Mouse (Mus musculus) heart, embryonic 14.5 days (tissue): ENCODE data around the gene Dcaf8. TPM values are rescaled to one million over a fixed set of nuclear protein-coding genes. Genes with fewer than 3 reads are reported as not detected.

Experiments
- ATAC-seq: fragments of 200-750 bp; cut with Nextera tagmentation; 2 replicates; pipeline ENCODE4 v1.8.0; 2017; ENCODE audit warnings: low read depth, moderate TSS enrichment; ENCODE audit not compliant: insufficient number of reproducible peaks, insufficient read depth, low FRiP score
- H3K27ac ChIP-seq, 2 experiments: fragments of 200-500 bp in 1 of 2; fragments of 300-500 bp in 1 of 2; sonication (generic) in 1 of 2; replicated peaks in 1 of 2; 2 replicates each; pipeline ENCODE4 v1.5.1; 2012 to 2014; ENCODE audit warnings: low read depth in 2 of 2, low read length in 2 of 2, control low read depth in 1 of 2, mild to moderate bottlenecking in 1 of 2, mixed read lengths in 1 of 2; ENCODE audit not compliant: control insufficient read depth in 1 of 2, insufficient read depth in 1 of 2
- H3K27me3 ChIP-seq: fragments of 300-500 bp; sonication (generic); 2 replicates; pipeline ENCODE4 v1.6.1; 2014; ENCODE audit warnings: mild to moderate bottlenecking, low read length, control low read depth; ENCODE audit not compliant: control insufficient read depth, insufficient read depth
- H3K36me3 ChIP-seq: fragments of 300-500 bp; sonication (generic); 2 replicates; pipeline ENCODE4 v1.6.1; 2014; ENCODE audit warnings: mild to moderate bottlenecking, control low read depth, low read length, mixed read lengths; ENCODE audit not compliant: control insufficient read depth, insufficient read depth
- H3K4me1 ChIP-seq, 2 experiments: fragments of 200-500 bp in 1 of 2; fragments of 300-500 bp in 1 of 2; sonication (generic) in 1 of 2; 2 replicates each; pipeline ENCODE4 v1.6.1; 2012 to 2014; ENCODE audit warnings: low read length in 2 of 2, control low read depth in 1 of 2, mixed read lengths in 1 of 2; ENCODE audit not compliant: control insufficient read depth in 2 of 2, insufficient read depth in 2 of 2
- H3K4me2 ChIP-seq: fragments of 300-500 bp; sonication (generic); 2 replicates; pipeline ENCODE4 v1.6.1; 2014; ENCODE audit warnings: mild to moderate bottlenecking, low read length
- H3K4me3 ChIP-seq, 2 experiments: fragments of 200-500 bp in 1 of 2; fragments of 300-500 bp in 1 of 2; sonication (generic) in 1 of 2; 2 replicates each; pipeline ENCODE4 v1.5.1; 2012 to 2014; ENCODE audit warnings: low read length in 2 of 2, mild to moderate bottlenecking in 2 of 2, control low read depth in 1 of 2, low read depth in 1 of 2, moderate library complexity in 1 of 2; ENCODE audit not compliant: control insufficient read depth in 1 of 2, insufficient read depth in 1 of 2
- H3K9ac ChIP-seq: fragments of 300-500 bp; sonication (generic); 2 replicates; pipeline ENCODE4 v1.6.1; 2014; ENCODE audit warnings: mild to moderate bottlenecking, low read length
- H3K9me3 ChIP-seq: fragments of 300-500 bp; sonication (generic); 2 replicates; pipeline ENCODE4 v1.6.1; 2016; ENCODE audit warnings: low read length, control low read depth; ENCODE audit not compliant: control insufficient read depth
- WGBS: fragments of 180-500 bp; shearing (Covaris S2); extraction: QIAGEN DNeasy Blood & Tissue Kit; methylation state at CpG from one replicate; pipeline ENCODE4 v1.1.7; 2014; 5-methylcytosine and 5-hydroxymethylcytosine counted together
- polyA plus RNA-seq: library from polyadenylated mRNA; unstranded; fragments of >200 nt; fragmentation: Nextera tagmentation; extraction: Ambion mirVana; gene quantifications from 2 replicates; pipeline ENCODE4 v1.2.1, GENCODE M21; 2014

The Dcaf8 gene
- polyA plus RNA-seq, 1 experiment from 2014 or later = 104 TPM

DNA sequence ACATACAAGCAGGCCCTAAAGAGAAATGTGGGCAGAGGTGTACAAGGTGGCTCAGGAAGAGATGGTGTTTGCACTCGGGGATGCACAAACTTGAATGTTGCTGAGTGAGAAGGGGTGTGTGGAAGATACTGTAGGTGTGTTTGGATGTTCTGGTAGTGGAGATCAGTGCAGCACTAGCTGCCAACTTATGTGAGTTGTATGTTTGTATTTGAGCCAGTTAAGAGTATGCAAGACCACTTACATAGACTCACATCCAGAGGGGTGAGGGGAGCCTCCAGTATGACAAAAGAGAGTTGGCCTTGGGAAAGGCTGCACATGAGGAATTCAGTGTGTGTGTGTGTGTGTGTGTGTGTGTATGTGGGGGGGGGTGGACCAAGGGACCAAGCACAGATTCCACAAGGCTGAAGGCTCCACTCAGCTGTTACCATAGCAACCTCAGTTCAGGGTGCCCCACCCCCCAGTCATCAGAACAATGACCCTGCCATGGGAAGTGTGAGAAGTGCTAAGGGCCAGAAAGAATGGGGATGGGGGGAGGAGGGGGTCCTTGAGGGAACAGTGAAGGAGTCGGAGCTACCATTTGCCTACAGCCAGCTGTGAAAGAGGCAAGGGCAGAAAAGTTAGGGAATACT lies 55.1 kb downstream of the Dcaf8 start:
- Histone ChIP-seq H3K4me2 (peak overlapping the region; percentile 72), H3K4me3 (0 out of 4 replicates have a peak overlapping the region, but pooled peaks of 1 of the 2 experiments have one; percentile 11), H3K9ac (peak overlapping the region; percentile 57), H3K27ac (peak overlapping the region; percentile 57 to 92), H3K9me3 (no peaks in the 10 kb centered on the region), H3K27me3 (no peaks in the 10 kb centered on the region), H3K36me3 (peaks cover 41% of the 10 kb centered on the region), H3K4me1 (peaks cover 50 to 69% of the 10 kb centered on the region in 2 experiments)
- WGBS = 30% methylated on average over 2 of the region's 2 CpGs
- ATAC-seq = no peak

DNA sequence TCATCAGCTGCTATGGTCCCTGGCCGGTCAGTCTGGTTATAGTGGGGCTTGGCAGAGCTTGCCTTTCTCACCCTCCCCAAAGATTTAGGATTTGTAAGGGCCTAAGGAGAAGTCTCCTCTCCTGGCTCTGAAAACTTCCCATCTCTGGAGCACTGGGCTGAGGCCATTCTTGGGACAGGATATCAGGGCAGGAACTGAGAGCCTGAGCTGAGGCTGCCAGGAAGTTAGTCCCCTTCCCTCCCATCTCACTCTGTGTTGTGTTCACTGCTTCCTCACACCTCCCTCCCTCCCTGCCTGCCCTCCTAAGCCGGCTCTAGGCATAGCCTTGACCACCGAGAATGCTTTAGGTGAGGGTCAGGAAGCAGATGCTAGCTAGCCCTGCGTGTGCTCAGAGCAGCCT lies 55.7 kb downstream of the Dcaf8 start:
- Histone ChIP-seq H3K36me3 (peaks cover 35% of the 10 kb centered on the region), H3K27ac (peak overlapping the region; percentile 57 to 92), H3K9ac (peak overlapping the region; percentile 42), H3K27me3 (no peaks in the 10 kb centered on the region), H3K4me3 (no peak overlapping the region), H3K9me3 (no peaks in the 10 kb centered on the region), H3K4me1 (peaks cover 50 to 69% of the 10 kb centered on the region in 2 experiments), H3K4me2 (peak overlapping the region; percentile 72)
- WGBS = 21% methylated on average over 4 of the region's 4 CpGs
- ATAC-seq = no peak

DNA sequence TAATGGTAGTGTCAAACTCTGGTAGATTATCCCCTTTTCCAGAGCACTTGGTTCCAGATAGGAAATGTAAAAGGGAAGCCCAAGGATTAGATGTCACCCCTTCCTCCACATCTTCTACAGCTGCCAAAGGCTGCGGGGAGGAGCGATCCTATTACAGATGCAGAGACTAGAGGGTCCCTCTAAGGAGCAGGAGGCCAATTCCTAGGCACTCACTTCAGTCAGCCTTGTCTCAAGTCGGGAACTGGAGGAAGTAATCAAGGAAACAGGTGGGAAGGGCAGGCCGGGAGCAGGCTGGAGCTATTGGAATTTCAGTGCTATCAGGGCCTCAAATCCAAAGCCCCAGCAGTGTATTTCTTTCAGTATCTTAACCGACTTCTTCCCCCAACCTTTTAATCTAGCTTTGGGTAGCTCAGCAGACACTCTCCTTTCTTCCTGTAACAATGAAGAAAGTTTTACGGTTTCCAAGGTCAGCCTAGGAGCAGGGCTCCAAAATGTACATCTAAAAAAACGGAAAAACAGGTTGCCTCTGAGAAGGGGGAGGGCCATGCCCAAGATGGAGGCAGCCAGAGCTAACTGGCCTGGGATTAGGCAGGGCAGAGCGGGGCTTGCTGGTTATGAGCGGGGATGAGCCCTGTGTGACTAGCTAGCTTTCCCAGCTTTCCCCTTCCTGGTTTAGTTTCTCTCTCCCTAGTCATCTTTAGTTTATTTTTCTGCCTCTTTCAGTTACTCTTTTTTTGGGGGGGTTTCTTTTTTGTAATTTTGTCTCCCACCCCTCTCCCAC lies 56.3 kb downstream of the Dcaf8 start:
- 34% methylated on average over 9 of the region's 9 CpGs for WGBS
- peaks cover 50 to 69% of the 10 kb centered on the region in 2 experiments for H3K4me1 ChIP-seq

DNA sequence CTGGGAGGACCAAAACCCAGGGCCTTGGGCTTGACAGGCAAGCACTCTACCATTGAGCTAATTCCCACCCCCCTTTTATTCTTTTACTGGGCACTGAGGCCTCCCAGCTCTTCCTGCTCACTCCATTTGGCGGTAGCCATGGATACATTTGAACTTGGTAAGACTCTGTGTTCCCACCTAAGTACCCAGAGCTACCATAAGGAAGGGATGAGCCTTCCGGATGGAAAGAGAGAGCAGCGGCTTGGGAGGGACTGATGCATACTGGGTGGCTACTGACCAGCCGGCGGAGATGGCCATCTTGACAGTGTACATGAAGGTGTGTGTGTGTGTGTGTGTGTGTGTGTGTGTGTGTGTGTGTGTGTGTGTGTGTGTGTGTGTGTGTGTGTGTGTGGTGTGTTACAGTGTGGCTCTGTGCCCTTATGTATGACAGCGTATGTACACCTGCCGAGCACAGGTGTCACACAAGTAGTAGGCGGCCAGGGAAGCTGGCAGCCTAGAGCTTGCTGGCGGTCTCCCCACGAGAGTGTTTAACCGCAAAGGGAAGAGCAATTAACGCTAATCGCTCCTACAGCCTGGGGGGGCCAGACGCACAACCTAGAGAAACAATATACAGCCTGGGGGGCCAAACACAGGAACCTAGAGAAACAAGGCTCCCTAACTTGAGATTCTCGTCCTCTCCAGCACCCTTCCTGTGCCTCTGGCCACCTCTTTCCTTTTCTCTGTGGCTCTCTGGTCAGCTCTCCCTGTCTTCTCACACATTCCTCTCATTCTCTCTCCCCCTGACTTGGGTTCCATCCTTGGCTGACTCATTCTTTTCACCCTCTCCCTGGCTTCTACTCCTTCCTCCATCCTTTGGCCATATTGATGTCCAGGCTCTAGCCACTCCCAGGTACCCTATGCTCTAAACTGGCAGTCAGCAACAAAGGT lies 57.2 kb downstream of the Dcaf8 start:
- Histone ChIP-seq H3K4me1 (peaks cover 50 to 69% of the 10 kb centered on the region in 2 experiments), H3K27me3 (no peaks in the 10 kb centered on the region), H3K4me3 (peak overlapping the region; percentile 61 to 74), H3K9ac (peak overlapping the region; percentile 94), H3K4me2 (peak overlapping the region; percentile 72), H3K36me3 (peaks cover 26% of the 10 kb centered on the region), H3K9me3 (no peaks in the 10 kb centered on the region), H3K27ac (peak overlapping the region; percentile 72 to 92)
- ATAC-seq = no peak
- WGBS = 57% methylated on average over 15 of the region's 15 CpGs

More for the DNA sequence above, 56.3 kb downstream of the Dcaf8 start:
- Histone ChIP-seq H3K27me3 (no peaks in the 10 kb centered on the region), H3K36me3 (peaks cover 29% of the 10 kb centered on the region), H3K9ac (peak overlapping the region; percentile 42), H3K27ac (peak overlapping the region; percentile 57 to 92), H3K9me3 (no peaks in the 10 kb centered on the region), H3K4me2 (peak overlapping the region; percentile 72), H3K4me3 (peak overlapping the region in 1 of 2 experiments; percentile 1; a peak in 1 of 4 replicates)
- no peak for ATAC-seq

DNA sequence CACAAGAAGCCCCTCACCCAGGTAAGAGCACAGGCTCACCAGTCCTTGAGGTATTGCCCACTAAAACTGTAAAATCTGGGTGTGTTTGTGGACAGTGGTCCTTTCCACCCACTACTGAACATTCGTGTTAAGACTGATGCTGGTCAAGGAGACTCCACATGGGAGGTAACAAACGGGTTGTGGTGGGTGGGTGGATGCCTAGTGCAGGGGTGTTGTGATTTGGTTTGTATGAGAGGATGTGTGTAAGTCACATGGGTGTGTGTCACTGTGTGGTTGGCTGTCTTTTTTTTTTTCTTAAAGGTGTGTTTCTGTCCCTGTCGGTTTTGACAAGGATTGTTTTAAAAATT lies 57.8 kb downstream of the Dcaf8 start:
- Histone ChIP-seq H3K4me1 (peaks cover 50 to 66% of the 10 kb centered on the region in 2 experiments), H3K4me2 (peak overlapping the region; percentile 72), H3K36me3 (peaks cover 23% of the 10 kb centered on the region), H3K9me3 (no peaks in the 10 kb centered on the region), H3K27ac (peak overlapping the region; percentile 72 to 92), H3K4me3 (peak overlapping the region; percentile 61 to 74), H3K9ac (peak overlapping the region; percentile 94), H3K27me3 (no peaks in the 10 kb centered on the region)
- no peak for ATAC-seq
- 11% methylated on average over 3 of the region's 3 CpGs for WGBS

DNA sequence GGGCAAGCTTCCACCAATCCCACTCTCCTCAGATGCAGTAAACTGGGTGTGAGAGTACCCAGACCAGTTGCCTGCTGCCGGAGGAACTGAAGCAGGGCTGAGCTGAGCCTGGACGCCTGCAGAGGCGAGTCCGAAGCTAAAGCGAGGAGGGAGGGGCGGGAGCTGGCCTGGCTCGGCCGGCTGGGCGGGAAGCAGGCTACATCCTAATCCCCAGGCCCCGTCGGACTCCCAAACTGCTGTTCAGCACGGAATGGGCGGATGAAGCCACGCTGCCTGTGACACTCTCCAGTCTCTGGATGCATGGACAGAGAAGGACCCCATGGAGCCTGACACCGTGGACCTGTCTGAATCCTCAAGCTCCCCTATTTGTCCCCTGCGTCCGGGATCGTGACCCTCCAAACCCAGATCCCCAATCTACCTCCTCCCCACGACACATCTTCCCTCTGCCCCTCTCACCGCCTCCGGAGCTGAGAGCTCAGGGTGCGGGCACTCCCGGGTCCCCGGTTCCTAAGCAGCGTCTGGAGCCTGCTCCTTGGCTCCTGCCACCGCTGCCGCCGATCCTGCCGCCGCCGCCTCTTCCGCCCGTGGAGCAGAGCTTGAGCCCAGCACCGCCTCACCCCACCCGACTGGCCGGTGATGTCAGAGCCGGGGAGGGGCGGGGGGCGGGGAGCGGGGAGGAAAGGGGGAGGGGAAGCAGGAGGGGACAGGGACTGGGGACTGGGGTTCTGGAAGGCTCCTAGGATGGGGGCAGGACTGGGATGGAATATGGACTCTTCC lies 58.4 kb downstream of the Dcaf8 start, which contains the start of gene Pea15a:
TSS of gene Pea15a (minus strand) at position 664 of the 777 bp plus-strand sequence.
- H3K36me3 ChIP-seq = peaks cover 24% of the 10 kb centered on the region
- under 1% methylated on average over 38 of the region's 40 CpGs for WGBS
- no peaks in the 10 kb centered on the region for H3K27me3 ChIP-seq
- ATAC-seq = peak; percentile 83
- peak within 1 kb of the TSS; percentile 82 to 92 for H3K27ac ChIP-seq
- H3K4me1 ChIP-seq = peaks cover 45 to 60% of the 10 kb centered on the region in 2 experiments
- H3K9me3 ChIP-seq = no peaks in the 10 kb centered on the region
- H3K4me2 ChIP-seq = peak within 1 kb of the TSS; percentile 72
- H3K4me3 ChIP-seq = peak within 1 kb of the TSS; percentile 61 to 74
- peak within 1 kb of the TSS; percentile 94 for H3K9ac ChIP-seq
